Mouse (Mus musculus): ENCODE measurements at regions not wholly inside any gene's neighbourhood (a gene's known extent, or its start where the extent isn't known, plus 50 kb on each side); places are given as distances from the start of the nearest gene placed in this dataset.

DNA sequence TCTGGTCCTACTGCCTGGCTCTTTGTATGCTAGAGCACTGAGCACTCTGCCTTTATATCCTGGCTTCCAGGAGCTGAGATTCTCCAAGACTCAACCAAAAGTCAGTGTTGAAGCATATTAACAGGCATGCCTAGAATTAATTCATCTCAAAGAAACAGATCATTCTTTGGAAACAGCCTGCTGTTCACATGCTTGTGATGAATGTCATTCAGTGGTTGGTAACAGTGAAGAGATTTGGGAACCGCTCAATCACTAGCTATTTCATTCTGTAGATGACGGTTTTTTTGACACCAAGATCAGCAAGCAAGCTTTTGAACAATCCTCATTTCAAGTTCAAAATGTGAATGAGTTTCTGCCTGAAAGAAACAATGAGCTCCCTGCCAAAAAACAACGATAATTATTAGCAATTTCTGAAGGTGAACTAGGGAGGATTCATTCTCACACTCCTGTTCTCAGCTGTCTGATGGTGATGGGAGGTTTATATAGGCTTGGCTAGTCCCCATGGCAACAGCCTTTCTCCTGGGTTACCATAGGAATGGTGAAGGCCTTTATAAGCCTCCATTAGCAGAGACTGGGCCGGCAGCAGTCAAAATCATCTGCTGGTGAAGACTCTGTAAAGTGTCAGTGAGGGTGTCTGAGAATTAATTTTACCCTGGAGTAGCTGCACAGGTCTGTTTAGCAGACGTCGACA, 272.6 kb upstream of the Nr4a3 start:
- no peak for TF ChIP-seq FLI1 (IDR thresholded peaks at IDR 0.05; ENCODE audit: low read length)
- TF ChIP-seq GATA1 (IDR thresholded peaks at IDR 0.05; ENCODE audit: borderline replicate concordance, low read length) = no peak
